Mouse (Mus musculus) kidney, postnatal 25 days (tissue): ENCODE data around the gene Tram2.

Experiments
- DNase-seq, 2 experiments: peaks; one replicate each; pipeline ENCODE4 v3.0.0; 2021; ENCODE audit warnings: mixed read lengths in 2 of 2

The Tram2 gene

DNA sequence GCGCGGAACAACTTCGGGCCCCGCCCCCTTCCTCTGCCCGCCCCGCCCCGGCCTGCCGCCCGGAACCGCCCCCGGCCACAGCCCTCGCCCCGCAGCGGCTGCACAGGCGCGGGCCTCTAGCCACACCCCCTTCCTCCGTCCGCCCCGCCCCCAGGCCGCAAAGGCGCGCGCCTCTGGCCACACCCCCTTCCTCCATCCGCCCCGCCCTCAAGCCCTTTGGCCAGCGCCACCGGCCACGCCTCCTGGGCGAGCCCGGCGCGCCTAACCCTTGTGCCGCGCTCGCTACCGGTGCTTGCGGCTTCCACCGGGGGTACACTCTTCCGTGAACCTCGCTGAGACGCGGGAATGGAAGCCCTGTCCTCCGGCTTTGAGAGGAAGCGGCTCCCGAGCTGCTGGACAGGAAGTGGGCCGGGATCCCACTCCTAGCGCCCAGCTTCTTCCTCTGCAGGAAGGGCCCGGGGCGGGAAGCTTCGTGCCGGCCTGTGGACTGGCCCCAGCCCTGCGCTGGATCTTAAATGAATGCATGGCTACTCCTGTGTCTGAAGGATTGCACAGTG is at the start of gene Tram2:
Gene Tram2 (minus strand): TSS at position 13 of the 557 bp plus-strand sequence.
- peak; percentile 96 to 97 for DNase-seq

DNA sequence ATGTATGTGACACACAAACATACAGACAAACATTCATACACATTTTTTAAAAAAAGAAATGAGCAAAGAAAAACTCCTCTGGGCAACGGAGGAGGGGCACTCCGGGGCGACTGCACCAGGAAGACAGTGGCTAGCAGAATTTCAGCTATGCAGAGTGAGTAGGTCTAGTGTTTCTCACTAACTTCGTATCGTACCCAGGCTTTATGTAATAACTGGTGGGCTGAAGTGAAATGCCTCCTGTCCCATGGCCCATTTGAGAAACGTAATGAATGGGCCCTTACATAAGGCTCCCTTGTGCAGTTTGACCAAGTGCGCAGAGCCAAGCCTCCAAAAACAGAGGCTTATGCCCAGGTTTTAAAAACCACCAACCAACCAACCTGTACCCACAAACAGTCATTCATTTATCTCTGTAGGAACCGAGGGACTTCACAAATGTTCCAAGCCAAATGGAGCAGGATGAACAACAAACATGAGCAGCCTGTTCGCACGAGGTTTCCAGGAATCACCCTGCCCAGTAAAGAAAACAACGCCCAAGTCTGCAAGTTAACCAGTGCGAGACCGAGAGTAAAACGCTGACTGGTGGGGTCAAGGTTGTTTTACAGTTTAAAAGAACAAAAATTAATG is 45.8 kb upstream of the Tram2 start:
- DNase-seq: peak in 1 of 2 experiments; percentile 34

DNA sequence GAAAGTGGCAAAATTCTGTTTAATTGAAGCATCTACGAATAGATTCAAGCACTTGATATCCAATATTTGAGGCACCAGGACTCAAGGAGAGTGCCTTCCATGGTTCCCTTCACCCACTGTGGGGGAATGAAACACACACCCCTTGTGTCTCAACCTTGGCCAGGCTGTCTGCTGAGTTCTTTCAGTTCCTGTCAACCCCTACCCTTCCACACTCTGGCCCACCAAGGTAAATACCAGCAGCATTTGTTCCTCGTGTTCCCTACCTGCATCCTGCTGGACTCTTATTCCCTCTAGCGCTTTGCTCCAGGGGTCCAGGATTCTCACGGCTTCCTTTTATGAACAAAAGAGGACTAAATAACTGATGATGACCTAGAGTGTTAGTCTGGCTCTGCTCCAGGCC is 24.8 kb upstream of the Tram2 start:
- DNase-seq: no peak

DNA sequence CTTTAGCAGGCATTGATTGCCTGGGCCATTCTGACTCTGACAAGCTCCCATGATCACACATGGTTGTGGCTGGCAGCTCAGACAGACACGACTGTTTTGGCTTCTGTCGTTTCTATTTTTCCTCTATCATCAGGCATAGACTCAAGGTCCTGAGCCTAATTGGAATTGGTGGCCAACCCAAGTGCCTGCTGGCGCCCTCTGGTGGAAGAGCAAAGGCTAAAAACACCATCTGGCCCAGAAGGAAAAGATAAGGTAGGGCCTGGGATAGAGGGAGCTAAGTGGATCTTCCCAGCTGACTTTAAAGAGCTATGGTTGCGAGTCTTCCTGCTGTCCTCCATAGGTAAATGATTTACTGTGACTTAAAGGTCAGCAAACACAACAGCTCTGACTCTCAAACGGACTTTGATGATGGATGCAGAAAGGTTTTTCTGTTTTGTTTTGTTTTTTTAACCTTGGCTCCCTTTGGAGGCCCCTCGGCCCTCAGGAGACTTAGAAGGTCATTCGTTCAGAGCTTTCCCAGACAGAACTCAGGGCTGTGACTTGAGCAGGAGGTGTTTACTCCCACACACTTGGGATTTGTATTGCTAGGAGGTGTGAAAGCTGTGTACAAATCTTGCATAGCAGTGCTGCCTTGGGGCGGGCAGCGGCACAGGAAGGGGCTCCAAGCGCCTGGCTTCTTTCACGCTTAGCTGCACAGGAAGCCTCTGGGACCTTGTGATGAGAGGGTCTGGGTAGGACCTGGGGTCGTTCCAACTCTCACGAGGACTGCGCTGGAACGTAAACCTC is 22.4 kb upstream of the Tram2 start:
- DNase-seq: peak; percentile 80 to 83

DNA sequence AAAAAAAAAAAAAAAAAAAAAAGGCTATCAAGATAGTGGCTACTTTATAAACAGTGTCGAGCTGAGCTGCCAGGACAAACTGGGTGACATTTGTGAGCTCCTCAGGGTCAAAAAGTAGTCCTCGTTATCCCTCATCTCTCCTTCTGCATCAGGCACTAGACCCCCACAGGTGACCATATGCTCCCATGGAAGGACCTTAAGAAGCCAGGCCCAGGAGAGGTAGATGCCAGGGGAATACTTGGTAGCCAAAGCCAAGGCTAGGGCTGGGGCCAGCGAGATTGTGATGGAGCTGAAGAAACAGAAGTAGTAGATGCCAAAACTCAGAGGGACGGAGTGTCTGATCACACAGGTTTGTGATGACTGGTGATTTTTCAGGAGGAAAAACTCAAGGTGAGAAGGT is 21.7 kb upstream of the Tram2 start:
- DNase-seq: no peak

DNA sequence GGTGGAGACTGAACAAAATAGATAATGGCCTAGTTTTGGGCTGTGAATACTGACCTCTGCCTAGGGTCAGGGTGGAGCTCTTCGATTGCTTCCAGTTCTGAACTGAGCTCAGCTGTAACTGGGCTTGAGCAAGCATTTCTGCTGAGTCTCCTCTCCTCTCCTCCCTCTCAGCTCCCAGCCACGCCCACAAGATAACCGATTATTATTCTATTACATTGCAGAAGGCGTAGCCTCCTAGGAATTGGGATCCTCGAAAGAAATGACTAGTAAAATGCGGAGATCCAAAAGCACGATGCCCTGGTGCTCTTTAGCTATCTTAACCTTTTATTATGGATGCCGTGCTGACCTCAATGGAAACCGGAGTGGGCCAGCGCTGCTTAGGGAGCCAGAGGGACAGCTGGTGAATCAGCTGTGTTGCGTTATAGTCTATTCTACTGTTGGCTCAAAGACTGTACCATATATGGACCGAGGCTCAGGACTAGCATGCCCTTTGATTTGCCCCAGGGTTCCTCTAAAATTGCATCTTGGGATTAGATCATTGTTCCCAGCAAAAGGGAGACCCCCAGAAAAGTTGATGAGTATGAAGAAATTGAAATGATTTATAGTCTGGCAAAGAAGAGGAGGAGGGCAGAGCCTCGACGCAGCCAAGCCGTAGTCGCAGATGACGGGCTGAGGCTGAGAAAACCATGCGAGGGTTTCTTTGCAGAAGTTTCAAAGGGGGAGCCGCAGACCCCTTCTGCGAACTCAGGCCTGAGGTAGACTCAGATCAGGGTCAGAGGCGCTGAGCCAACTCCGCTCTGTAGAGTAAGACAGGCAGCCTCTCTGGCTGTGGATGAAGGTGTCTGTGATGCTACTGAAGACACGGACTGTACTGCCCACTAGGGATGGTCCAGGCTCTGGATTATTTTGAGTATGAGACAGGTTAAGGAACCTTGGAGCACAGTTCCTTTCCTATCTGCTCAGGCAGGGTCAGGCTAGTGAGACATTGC is 18.3 kb upstream of the Tram2 start:
- DNase-seq: no peak

DNA sequence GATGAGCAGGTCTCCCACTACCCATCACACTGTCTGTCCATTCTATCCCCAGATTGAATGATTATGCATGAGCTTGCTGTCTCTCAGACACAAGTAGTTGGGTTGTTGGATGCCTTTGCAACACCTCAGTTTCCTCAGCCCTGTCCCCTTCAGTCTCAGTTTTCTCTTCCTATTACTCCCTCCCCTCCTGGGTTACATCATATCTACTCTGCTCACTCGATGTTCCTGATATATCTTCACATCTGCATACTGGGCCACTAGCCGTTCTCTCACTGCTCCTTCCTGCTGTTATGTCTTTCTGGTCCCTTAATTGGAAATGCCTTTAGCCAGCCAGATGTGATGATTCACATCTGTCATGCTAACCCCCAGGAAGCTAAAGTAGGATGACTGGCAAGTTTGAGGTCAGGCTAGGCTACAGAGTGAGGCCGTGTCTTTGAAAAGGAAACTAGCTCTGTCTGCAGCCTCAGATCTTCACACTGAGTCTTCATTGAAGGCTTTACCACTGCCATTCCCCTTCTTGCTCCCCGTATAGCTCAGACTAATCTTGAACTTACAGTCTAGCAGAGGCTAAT is 15.7 kb upstream of the Tram2 start:
- no peak for DNase-seq

DNA sequence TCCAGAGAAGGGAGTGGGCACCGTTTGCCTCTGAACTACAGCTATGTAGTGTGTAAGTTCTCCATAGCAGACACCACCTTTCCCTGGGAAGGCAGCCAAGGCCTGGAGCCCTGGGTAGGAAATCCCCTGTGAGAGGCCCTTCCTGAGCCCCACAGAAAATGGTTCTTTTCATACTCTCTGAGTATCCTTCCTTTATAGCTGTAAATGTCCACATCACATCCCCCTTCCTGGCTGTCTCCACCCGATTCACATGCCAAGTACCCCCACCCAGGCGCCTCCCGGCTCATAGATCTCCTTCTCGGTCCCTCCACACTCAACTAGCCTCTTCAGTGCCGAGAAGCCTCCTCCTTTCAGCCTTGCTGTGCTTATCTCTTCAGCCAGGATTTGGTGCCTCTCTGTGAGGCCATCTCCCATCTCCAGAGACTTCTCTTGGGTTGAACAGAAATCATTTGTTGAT is 10.7 kb upstream of the Tram2 start:
- peak; percentile 42 to 59 for DNase-seq

DNA sequence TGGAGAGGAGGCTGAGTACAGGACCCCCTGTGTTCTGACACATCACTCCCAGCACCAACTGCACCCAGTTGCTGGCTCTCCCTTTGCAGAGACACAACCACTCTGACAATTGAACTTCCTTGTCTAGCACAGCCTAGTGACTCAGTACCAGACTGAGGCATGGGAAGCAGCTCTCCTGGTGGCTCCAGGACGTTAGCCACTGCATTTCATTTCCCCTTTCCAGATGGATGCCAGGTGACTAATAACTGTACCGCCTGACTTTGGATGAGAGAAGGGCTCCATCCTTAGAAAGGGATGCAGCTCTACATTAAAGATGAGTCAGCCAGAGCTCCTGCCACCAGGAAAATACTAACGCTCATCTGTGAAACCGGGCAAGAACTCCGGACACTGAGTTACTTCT is 7.3 kb upstream of the Tram2 start:
- no peak for DNase-seq

DNA sequence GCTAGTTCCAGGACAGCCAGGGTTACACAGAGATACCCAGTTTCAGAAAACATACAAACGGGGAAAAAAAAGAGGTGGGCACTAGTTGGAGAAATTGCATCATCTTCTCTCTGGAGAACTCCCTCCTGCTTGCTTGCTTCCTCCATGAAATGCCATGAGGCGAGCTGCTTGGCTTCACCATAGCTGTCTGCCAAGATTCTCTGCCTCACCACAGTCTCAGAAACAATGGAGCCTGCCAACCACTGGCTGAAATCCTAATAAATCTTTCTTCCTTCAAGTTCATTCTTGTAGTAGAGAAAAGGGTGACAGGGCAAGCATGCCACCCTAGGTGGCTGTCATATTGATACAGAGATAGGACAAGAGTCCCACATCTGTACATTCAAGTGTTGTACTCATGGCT is 5.6 kb upstream of the Tram2 start:
- DNase-seq: no peak

DNA sequence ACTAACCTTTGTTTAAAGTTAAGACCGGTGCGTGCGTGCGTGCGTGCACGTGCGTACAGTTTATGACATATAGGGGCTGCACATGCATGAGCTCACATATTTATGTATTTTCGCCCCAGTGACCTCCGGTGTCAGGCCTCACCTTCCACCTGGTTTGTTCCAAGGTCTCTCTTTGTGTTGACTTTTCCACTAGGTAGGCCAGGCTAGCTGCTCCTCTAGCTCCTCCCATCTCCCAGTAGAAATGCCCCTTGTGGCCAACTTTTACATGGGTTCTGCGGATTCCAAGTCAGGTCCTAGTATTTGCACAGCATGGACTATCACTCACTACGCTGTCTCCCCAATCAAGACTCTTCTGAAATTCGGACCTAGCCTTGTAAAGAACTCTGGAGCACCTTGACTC is 1.3 kb upstream of the Tram2 start:
- no peak for DNase-seq

DNA sequence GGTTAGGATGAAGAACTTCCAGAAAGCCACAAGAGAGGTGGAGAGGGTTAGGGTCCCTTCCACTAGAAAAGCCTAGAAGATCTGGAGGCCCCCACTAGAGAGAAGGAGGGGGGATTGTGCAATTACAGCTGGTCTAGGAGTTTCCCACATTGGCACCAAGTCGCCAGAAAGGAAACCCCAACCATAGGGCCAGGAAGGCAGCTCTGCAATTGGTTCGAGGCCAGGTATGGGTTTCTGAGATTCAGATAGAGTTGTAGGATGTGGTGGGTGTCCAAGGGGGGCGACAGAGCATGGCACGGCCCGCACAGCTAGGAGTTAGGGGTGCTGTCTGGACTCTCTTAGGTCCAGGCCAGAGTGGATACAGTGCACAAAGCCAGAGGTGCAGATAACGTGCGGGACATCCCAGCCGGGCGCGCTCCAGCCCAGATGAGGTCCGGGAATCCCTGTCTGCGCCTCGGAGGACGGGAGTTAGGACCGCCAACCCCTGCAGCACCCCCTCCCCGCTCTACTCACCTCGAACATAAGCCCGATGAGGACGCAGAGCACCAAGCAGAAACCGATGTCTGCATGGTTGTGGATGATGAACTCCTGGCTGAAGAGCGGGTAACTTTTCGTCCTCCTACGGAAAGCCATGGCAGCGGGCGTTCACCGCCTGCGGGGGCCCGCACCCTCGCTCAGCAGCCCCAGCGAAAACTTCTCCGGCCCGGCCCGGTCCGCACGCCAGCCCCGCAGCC is 381 bp downstream of the Tram2 start:
- no peak for DNase-seq

DNA sequence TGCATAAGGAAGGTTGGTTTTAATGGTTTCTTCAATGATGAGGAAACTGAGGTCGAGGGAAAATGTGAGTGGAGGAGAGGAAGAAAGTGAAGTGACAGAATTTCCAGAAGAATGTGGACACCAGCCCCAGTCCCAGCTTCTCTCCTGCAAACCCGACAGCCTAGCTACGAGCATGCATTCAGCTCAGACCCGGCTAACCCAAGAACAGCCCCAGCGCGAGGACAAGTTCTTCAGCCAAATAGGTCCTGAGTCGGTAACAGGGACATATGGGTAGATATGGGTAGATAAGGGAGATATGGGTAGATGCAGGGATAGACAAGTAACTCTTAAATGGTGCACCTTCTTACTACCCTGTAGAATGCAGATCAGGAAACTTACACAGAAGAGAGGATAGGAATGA is 1.4 kb downstream of the Tram2 start:
- no peak for DNase-seq

DNA sequence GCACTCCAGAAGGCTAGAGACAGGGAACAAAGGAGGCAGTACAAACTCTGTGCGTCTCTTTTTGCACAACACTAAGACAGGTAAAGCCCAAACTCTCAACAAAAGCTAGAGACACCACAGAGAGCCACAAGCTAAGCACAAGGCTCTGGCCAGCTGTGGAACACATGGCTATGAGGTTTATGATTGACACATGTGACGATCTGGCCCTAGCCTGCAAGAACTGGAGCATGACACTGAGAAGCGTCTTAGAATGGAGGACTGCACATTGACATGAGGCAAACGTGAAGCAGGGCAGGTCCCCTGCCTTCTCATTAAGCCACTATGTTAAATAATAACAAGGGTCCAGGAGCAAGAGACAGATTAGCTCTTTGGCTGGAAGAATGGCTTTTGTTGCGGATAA is 1.8 kb downstream of the Tram2 start:
- DNase-seq: peak; percentile 28 to 64

DNA sequence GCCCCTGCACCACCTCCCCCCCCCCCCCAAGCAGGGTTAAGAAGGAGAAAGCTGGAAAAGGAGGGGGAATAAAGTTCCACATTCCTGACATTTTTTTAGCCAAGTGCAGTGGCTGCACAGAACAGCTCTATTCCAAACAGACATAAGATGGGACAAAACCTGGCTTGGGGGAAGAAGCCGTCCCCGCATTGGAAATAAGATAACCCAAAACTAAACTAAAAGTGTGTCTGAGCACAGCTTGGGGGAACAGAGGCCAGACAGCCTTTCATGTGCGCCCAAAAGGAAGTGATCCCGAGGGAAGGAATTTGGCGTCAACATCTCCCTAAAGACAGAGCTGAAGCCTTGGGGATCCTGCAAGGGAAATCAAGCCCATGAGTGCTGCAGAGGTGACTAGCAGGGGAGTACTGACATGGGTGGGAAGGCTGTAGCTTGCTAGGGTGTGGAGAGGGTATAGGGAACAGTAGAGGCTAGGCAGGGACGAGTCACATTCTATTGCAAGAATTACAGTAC is 3.0 kb downstream of the Tram2 start:
- no peak for DNase-seq

DNA sequence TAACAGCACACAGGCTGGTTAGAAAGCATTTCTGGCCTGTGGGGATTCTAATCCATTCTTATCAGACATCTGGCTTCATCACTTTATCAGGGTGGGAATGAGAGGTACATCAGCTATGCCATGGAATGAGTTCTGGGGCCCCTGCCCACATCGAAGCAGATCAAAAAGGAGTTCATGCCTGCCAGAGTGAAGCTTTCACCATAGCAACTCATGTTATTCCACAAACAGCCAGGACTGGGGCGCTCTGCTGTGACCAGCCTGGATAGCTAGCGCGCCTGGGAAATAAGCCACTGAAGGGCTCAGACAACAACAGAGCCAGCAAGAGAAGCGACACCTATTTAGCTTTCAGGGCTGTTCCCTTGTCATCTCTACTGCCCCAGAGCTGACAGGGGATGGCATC is 4.8 kb downstream of the Tram2 start:
- peak; percentile 18 to 54 for DNase-seq

DNA sequence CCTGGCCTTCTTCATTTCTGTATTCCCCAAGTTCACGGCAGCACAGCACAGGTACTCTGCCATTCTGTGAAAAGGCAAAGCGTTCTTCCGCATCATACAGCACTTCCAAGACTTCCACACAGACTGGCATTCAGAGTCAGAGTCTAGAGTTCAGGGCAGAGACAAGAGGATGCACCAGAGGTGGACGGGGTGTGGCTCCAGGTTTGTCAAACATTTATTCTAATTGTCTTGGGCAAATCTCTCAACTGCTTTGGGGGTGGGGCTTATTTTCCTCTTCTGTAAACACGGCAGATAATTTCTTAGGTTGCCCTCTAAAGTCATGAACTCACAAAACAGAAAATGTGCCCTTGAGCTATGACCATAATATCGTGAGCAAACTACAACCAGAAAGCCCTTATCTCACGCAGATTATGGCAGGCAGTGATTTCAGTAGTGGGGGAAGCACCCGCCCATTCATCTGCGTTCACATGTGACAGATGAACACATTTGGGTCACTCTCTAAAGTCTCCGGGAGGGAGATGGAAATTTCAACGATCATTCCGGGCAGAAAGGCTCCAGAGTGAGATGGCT is 6.1 kb downstream of the Tram2 start:
- DNase-seq: peak in 1 of 2 experiments; percentile 34

DNA sequence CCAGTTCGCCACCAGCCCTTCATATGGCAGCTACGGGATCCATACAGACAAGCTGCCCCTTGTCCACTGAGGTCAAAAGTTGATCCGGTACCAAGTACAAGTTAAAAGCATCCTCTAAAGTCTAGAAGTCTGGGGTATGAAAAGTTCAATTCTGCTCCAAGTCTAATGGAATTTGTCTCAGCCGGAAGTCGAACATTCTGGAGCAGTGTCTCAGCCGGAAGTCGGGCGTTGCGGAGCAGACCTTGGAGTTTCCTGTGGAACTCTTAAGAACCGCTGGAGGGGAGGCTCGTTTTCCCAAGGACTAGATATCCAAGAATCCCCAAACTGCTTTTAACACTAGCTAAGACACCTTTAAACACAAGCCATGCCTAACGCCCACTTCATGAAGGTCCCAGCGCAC is 8.4 kb downstream of the Tram2 start:
- DNase-seq: peak; percentile 56 to 67

DNA sequence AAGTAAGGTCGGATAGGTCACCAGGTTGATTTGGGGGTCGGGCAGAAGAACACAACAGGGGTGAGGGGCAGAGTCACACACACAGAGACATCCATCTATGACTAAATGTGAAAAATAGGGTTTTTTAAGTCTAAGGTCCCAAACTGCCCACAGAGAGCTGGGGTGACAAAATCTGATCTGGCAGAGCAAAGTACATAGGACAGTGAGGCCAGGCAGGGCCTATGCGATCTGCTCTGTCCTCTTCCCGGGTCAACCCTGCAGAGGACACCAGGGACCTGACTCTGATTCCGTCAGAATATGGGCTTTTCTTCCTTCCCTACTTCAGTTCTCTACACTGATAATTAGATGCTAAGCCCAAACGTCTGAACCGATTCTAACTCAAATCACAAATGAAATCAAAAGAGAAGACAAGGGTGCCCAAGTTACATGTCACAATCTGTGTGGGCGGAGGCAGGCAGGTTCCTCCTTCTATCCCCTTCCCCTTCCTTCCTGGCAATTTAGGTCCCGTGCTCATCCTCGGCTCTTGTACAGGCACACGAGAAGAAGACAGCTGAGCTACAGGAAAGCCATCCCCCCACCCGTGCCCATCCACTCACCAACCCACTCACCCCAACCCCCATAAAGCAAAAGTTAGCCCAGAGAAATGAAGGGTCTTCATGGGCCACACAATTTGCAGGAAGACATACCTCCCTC is 9.1 kb downstream of the Tram2 start:
- no peak for DNase-seq

DNA sequence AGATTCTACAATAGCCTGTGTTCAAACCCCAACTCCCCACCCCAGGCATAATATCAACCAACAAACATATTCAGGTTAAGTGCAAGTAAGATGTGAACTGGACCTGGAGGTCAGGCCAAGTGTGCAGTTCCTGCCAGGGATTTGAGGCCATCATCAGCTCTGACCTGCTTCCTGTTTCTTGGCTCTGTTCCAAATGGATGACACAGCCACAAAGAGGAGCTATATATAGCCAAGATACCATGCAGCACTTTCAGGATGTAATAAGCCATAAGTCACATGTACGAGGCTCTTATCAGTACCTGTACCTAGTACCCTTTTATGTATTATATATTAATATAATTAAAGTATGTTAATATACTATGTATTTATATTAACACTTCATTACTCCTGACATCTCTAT is 10.5 kb downstream of the Tram2 start:
- DNase-seq: no peak
